Mouse (Mus musculus) fat pad, adult 2 months (tissue): ENCODE data around the gene Hoxb8.

Experiments used
- DNase-seq: peaks from one replicate; pipeline ENCODE4 v3.0.0-alpha.2; 2011; ENCODE audit warnings: low read depth, low spot score; ENCODE audit errors: extremely low read depth

Hoxb8 gene

DNA sequence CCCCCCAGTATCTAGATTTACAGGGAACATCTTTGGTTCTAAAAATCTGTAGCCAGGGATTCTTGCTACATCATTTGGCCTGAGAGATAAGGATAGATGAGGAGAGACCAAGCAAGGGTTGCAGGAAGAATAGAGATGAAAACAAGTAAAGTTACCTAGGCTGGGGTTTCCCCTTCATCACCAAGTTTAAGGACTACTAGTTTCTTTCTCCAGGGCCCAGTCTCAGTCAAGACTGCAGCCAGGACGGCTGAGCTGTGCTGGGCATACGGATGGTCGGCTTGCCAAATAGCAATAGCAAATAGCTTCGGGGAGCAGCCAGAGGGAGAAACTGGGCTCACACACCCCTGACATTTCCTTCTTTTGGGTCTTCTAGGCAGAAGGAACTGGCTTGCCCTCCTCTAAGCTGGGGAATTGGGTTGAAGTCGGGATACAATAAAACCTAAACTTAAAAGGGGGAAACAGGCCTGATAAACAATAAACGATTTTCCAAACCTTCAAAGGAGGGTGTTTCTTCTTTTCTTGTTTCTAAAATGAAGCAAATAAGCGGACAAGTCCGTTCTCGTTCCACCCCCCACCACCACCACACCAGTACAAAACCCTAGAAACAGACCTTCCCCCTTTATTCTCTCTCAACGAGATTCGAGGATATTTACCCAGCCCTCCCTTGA, 16.4 kb downstream of the Hoxb8 start:
- no peak for DNase-seq

GRCm38 (mm10) chr11:96298895-96299667, 17.4 kb downstream of the Hoxb8 start:
- DNase-seq: no peak

GRCm38 (mm10) chr11:96299781-96300180, 18.1 kb downstream of the Hoxb8 start:
- no peak for DNase-seq

DNA sequence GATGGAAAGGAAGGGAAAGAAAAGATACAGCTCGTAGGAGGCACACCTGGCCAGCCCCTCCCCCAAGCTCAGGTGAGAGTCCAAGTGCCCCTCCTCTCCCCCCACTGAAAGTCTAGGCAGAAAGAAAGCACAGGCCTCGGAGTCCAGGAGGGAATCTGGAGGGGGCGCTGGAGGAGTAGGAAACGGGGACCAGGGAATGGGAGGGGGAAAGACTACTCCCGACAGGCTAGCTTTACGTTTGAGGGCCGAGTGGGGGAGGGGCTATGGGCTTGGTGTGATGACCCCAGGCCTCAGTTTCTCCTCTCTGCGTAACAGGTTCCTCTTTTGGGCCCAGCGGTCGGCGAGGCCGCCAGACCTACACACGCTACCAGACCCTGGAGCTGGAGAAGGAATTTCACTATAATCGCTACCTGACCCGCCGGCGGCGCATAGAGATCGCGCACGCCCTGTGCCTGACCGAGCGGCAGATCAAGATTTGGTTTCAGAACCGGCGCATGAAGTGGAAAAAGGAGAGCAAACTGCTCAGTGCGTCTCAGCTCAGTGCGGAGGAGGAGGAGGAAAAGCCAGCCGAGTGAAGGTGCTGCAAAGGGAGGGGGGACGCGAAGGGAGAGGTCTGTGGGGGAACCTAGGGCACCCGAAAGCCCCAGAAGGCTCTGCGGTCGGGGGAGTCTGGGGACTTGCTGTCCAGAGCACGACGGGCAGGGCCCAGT, 18.8 kb downstream of the Hoxb8 start:
- no peak for DNase-seq

DNA sequence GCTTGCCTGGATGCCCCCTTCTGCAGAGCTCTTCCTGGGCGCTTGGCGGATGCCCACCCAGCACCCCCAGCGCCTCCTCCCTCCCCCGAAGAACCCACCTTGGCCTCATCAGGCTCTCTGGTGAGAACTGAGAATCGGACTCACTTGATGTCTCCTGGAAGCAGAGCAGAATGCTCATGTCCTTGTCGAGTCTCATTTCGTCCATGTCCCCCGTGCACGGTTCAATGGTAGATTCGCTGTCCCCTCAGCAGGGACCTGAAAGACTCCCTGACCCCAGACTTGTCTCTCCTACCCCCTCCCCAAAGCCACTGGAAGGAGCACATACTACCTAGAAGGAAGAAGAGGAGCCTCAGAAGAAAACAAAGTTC, 19.3 kb downstream of the Hoxb8 start:
- DNase-seq: no peak

DNA sequence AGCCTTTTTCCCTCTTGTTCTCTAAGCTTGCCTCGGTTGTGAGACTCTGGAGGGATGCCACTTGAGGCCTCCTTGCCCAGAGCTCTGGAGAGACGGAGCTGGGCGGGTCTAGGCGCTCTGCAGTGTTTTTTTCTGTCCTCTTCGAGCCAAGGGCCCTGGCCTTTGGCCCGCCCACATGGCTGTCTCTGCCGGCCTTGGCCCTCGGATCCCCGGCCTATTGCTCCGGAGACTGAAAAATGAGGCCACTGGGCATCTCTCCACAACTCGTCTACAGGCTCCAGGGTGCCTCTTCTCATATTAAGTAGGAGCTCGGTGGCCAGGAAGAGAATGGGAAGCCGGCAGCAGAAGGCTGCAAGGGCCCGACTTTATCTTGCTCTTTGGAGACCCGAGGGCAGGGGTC, 20.1 kb downstream of the Hoxb8 start:
- no peak for DNase-seq

GRCm38 (mm10) chr11:96302381-96303150, 20.9 kb downstream of the Hoxb8 start:
- DNase-seq: no peak

GRCm38 (mm10) chr11:96303151-96304099, 21.7 kb downstream of the Hoxb8 start, which contains the start of gene Hoxb5:
Gene Hoxb5 (plus strand): TSS chr11:96303336.
- no peak for DNase-seq

DNA sequence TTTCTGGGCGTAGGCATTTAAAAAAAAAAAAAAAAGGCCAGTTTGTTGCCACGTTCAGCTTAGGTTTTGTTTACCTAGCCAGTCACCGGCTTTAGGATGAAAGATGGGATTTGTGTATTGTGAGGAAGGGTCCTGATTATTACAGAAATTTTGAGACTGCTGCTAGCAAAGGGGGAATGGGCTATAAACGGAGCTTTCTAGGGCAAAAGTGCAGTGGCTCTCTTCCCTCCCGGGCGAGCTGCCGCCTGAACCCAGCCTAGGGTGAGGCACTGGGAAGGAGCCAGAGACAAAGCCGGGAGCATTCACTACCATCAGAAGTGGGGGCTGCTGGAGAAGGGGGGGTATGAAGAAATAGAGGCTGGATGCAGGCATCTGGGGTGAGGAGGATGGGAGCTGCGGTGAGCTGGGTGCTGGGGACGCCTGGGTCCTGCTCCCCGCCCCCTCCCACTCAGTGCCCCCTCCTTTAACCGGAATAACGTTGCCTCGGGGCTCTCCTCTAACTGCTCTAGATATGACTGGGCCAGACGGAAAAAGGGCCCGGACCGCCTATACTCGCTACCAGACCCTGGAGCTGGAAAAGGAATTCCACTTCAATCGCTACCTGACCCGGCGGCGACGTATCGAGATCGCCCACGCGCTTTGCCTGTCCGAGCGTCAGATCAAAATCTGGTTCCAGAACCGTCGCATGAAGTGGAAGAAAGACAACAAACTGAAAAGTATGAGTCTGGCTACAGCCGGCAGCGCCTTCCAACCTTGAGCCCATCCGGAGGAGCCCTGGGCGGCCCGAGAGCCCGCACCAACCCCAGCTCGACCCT, 22.9 kb downstream of the Hoxb8 start:
- DNase-seq: no peak

- DNase-seq: no peak
These were observed 23.9 kb downstream of the Hoxb8 start for GRCm38 (mm10) chr11:96305505-96306182.

GRCm38 (mm10) chr11:96306183-96306907, 24.6 kb downstream of the Hoxb8 start:
- no peak for DNase-seq

DNA sequence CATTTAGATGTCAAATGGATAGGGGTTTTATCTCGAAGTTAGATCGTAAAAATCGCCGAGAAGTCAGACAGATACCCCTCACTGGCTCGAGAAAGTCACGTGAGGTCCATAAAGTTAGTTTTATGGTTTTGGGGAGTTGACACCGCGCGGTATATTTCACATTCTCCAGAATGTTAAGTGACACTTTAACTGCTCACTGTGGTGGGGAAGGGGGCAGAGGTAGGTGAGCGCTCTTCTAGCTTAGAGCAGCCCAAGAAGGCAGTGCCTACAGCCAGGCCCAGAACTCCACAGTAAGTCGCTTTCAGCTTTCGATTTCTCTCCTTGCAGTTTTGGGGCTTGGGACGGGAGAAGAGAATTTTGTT, 25.2 kb downstream of the Hoxb8 start:
- no peak for DNase-seq

DNA sequence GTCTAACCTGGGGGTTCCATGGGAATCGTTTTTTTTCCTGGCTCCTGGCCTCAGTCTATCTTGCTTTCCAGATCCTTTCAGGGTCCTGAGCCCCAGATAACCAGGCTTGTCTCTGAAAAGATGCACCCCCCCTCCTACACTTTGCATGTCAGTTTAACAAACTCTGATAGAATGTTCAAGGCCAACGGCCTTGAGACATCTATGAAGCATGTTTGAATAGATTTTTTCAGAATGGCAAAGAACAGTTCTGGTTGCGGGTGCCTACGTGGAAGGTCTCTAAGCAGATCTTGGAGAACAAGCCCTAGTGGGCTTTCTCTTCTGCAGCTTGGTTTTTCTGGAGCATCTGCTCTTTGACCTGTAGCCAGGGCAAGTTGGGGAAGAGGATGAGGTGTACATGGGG, 27.1 kb downstream of the Hoxb8 start:
- DNase-seq: no peak

DNA sequence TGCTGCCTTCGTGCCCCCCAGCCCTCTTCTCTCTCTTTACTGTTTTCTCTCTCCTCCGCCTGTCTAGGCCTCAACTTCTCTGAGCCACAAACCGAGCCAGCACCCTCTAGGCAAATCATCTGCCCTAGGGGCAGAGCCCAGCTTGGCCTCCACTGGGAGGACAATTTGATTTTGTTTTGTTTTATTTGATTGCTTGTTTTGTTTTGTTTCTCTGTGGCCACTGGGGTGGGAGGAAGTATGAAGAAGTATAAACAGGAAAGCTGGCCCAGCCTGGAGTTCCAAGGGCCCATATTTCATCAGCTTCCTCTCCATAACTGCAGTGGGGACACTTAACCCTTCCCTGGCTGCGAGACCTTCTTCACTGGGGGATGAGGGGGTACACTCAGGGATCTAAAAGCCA, 27.6 kb downstream of the Hoxb8 start:
- no peak for DNase-seq

DNA sequence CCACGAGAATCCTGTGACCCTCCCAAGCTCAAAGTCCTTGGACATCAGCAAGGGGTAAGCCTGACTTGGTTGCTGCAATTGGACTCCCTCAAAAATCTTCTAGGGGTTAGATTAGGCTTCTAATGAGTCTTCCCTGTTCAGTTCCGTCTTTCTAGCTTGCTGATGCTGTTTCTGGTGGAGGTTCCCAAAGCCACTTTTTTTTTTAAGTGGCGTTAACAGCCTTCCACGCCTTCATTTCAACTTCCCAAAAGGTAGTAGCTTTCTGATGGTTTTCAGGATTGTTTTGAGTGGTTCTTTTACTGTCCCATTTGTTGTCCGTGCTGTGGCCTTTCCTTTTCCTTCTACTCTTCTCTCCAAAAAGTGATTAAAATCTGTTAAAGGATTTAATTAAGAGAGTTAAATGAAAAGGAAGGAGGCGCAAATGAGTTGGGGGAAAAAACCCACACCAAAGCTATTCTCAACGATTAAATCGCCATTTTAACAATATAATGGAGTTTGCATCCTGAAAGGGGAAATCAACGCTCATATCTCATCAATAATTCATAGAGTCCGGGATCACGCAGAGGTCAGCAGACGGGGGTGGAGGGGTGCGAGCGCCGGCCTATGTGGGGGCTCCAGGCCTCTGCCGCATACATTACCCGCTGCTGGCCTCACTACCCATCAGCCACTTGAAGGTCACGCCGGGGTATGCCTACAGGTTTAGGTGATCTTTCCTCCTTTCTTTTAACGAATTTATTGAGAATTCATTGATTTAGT, 28.7 kb downstream of the Hoxb8 start:
- no peak for DNase-seq

DNA sequence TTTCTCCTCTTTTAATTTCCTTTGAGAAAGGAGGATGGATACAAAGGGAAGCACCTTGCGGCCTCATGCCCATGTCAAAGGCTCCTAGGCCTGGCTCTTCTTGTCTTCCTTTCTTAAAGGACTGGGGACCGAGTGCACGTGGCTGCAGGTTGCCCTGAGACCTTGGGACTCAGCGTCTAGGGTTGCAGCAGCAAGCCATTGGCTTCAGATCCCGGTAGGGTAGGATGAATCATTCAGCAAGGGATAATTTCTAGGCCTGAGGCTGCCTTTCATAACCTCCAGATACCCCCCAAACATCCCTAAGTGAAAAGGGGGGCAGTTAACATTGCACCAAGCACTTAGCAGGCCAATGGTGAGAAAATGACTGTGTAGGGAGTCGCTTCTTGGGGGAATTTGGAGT, 29.4 kb downstream of the Hoxb8 start:
- DNase-seq: no peak
